Mouse (Mus musculus) midbrain, embryonic 10.5 days (tissue): ENCODE data around the gene Sowahb. TPM values are rescaled to one million over a fixed set of nuclear protein-coding genes. Genes with fewer than 3 reads are reported as not detected.

Experiments
- DNase-seq: peaks from one replicate; pipeline ENCODE4 v3.0.0-alpha.2; 2017; ENCODE audit warnings: low spot score
- H3K27ac ChIP-seq: fragments of 300-500 bp; sonication (generic); replicated peaks from 2 replicates; pipeline ENCODE4 v1.5.1; 2016; ENCODE audit warnings: mild to moderate bottlenecking
- H3K27me3 ChIP-seq: fragments of 300-500 bp; sonication (generic); 2 replicates; pipeline ENCODE4 v1.6.1; 2016; ENCODE audit warnings: low read depth, mild to moderate bottlenecking; ENCODE audit not compliant: poor library complexity, severe bottlenecking
- H3K36me3 ChIP-seq: fragments of 300-500 bp; sonication (generic); 2 replicates; pipeline ENCODE4 v1.6.1; 2016; ENCODE audit warnings: mild to moderate bottlenecking, moderate library complexity
- H3K4me1 ChIP-seq: fragments of 300-500 bp; sonication (generic); 2 replicates; pipeline ENCODE4 v1.6.1; 2016
- H3K4me3 ChIP-seq: fragments of 300-500 bp; sonication (generic); 2 replicates; pipeline ENCODE4 v1.5.1; 2016; ENCODE audit warnings: mild to moderate bottlenecking, moderate library complexity
- H3K9me3 ChIP-seq: fragments of 300-500 bp; sonication (generic); replicated peaks from 2 replicates; pipeline ENCODE4 v1.6.1; 2016; ENCODE audit warnings: mild to moderate bottlenecking
- WGBS: fragments of 180-500 bp; shearing (Covaris S2); methylation state at CpG from one replicate; pipeline ENCODE4 v1.1.7; 2016; 5-methylcytosine and 5-hydroxymethylcytosine counted together
- polyA plus RNA-seq: library from polyadenylated mRNA; unstranded; fragments of >200 nt; fragmentation: Nextera tagmentation; extraction: Ambion mirVana; gene quantifications from 2 replicates; pipeline ENCODE4 v1.2.1, GENCODE M21; 2016

Gene Sowahb
- polyA plus RNA-seq, result 0.12 and 0.26 TPM in 2 replicates

- under 1% methylated on average over 68 of the region's 68 CpGs for WGBS
- H3K4me1 ChIP-seq, result peaks cover 25% of the 10 kb centered on the region
- no peaks in the 10 kb centered on the region for H3K36me3 ChIP-seq
- no peak within 1 kb of the TSS; the same call in 1 of the 2 replicates for H3K27ac ChIP-seq
- H3K4me3 ChIP-seq, result peak within 1 kb of the TSS; percentile 58
- peaks cover 100% of the 10 kb centered on the region for H3K27me3 ChIP-seq
- H3K9me3 ChIP-seq, result no peaks in the 10 kb centered on the region
- peak; percentile 45 for DNase-seq
These were observed at the start of gene Sowahb for GRCm38 (mm10) chr5:93044584-93045370. Gene Sowahb (minus strand): TSS chr5:93045022.

GRCm38 (mm10) chr5:93093638-93094527 lies 49.1 kb upstream of the Sowahb start:
- peak; percentile 72 for DNase-seq

DNA sequence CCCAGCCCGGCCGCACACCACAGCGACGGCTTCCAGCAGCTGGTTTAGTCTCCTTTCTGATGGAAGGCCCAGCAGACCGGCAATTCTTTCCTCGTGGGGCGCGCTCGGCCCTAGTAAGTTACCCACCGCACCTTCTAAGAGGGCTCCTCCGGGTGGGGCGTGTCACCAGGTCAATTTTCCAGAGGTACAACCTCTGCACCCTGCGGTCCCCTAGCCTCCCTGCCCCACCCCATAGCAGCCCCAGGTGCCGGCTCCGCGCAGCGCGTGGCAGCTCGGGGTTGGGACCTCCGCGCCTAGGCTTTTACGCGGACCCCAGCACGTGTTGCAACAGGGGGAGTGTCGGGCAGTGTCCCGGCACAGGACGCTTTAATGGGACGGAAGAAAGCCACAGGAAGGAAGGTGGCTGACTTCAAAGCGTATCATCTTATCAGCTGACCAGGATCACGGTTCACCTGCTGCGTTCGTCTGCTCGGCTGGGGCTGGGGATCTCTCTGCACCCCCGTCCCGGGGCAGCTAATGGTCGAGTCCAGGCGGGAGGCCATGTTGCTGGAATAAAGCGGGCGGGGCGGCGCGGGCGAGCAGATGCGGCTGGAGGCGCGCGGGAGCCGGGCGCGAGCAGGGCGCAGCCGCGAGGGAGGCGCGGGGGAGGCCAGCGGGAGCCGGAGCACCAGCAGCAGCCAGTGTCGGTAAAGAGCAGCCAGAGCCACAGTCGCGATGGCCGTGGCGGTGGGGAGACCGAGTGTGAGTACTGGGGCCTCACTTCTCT lies 48.2 kb upstream of the Sowahb start, which contains the start of gene Sept11:
Sept11 (plus strand) TSS at position 581 of the 766 bp plus-strand sequence.
- H3K27ac ChIP-seq, result peak within 1 kb of the TSS; percentile 99
- peak; percentile 95 for DNase-seq
- peaks cover 4% of the 10 kb centered on the region; the same call in 1 of the 2 replicates for H3K36me3 ChIP-seq
- under 1% methylated on average over 63 of the region's 63 CpGs for WGBS
- H3K27me3 ChIP-seq, result no peaks in the 10 kb centered on the region
- peak within 1 kb of the TSS; percentile 71 for H3K4me3 ChIP-seq
- no peaks in the 10 kb centered on the region for H3K9me3 ChIP-seq
- peaks cover 54% of the 10 kb centered on the region for H3K4me1 ChIP-seq

More at GRCm38 (mm10) chr5:93093638-93094527, 49.1 kb upstream of the Sowahb start:
- peak overlapping the region; percentile 71 for H3K4me3 ChIP-seq
- peaks cover 62% of the 10 kb centered on the region for H3K4me1 ChIP-seq
- no peaks in the 10 kb centered on the region for H3K9me3 ChIP-seq
- peak overlapping the region; percentile 99 for H3K27ac ChIP-seq
- H3K36me3 ChIP-seq, result peaks cover 13% of the 10 kb centered on the region
- under 1% methylated on average over 50 of the region's 50 CpGs for WGBS
- H3K27me3 ChIP-seq, result no peaks in the 10 kb centered on the region

DNA sequence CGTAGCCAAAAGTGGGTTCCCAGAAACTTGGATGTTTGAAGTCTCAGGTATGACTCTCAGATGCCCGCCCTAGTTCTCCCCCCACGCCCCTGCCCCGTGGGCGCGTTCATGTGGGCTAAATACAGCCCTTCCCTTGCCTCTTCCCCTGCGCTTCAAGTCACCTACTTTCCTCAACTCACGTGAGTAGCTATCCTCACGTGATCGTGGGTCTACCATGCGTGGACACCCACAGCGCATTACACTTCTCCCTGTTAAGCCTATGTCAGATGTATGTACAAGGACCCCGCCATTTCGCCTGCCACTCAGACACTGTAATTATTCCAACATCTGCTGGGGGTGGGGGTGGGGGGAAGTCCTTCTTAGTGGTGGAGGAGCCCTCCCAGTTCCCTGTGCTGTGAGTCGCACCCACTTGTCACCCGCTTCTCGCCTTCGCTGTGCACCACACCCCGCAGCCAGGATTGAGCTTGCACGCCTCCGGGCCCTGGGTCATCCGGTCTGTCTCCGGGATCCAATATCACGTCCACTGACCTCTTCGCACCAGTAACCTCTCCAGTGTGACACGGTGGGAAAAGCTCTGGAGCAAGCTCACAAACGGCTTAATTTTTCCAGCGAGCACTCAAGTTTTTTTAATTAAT lies 47.4 kb upstream of the Sowahb start:
- Histone ChIP-seq H3K9me3 (no peaks in the 10 kb centered on the region), H3K27me3 (no peaks in the 10 kb centered on the region), H3K4me1 (peaks cover 46% of the 10 kb centered on the region), H3K4me3 (peak overlapping the region; percentile 71), H3K27ac (peak overlapping the region; percentile 99), H3K36me3 (no peaks in the 10 kb centered on the region)
- DNase-seq, result peak; percentile 49
- WGBS, result 7% methylated on average over 28 of the region's 28 CpGs

DNA sequence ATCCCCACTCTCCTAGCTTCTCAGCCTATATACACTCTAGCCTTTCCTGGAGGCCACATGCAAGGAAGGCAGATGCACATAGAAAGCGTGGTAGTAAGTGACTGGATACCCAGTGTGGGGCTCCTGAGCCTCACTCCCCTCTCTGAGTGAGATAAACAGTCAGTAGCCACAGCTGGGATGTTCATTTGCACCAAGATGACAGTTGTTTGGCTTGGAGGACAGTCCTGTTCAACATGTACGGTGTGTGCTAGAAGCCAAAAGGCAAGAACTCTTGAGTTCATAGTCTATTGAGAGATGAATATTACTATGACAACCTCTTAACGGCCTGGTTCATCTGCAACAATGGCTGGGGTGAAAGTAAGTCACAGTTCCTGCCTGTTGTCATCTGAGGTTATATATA lies 46.4 kb upstream of the Sowahb start:
- H3K27me3 ChIP-seq, result no peaks in the 10 kb centered on the region
- peaks cover 36% of the 10 kb centered on the region for H3K4me1 ChIP-seq
- no peak for DNase-seq
- H3K36me3 ChIP-seq, result no peaks in the 10 kb centered on the region
- 76% methylated on average over 3 of the region's 3 CpGs for WGBS
- H3K27ac ChIP-seq, result no peak overlapping the region
- no peaks in the 10 kb centered on the region for H3K9me3 ChIP-seq
- peak overlapping the region; percentile 71; the same call in 1 of the 2 replicates for H3K4me3 ChIP-seq

DNA sequence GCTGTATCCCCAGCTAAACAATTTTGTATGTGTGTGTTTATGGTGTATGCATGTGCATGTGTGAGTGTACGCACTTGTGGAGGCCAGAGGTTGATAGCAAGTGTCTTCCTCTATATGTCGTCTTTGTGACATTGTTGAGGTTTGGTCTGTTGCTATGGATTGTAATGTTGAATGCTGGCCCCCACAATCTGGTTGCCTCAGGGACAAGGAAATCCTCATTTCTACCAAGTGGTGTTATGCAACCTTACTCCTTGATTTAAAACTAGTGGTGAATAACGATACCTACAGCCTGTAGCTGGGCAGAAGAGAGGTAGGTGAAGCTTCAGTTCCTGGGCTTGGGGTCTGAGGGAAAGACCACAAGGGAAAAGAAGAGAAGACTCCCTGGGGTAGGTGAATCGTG lies 41.1 kb upstream of the Sowahb start:
- H3K36me3 ChIP-seq, result no peaks in the 10 kb centered on the region
- no peaks in the 10 kb centered on the region for H3K9me3 ChIP-seq
- H3K27me3 ChIP-seq, result no peaks in the 10 kb centered on the region
- 89% methylated on average over 4 of the region's 4 CpGs for WGBS
- H3K27ac ChIP-seq, result no peak overlapping the region
- peaks cover under 1% of the 10 kb centered on the region for H3K4me1 ChIP-seq
- no peak overlapping the region for H3K4me3 ChIP-seq
- no peak for DNase-seq

GRCm38 (mm10) chr5:93085015-93085598 lies 40.3 kb upstream of the Sowahb start:
- H3K4me3 ChIP-seq, result no peak overlapping the region
- H3K9me3 ChIP-seq, result no peaks in the 10 kb centered on the region
- WGBS, result 70% methylated on average over 4 of the region's 4 CpGs
- H3K27me3 ChIP-seq, result no peaks in the 10 kb centered on the region
- H3K27ac ChIP-seq, result no peak overlapping the region
- DNase-seq, result no peak
- H3K4me1 ChIP-seq, result no peaks in the 10 kb centered on the region; the same call in 1 of the 2 replicates
- H3K36me3 ChIP-seq, result no peaks in the 10 kb centered on the region

- H3K4me1 ChIP-seq, result no peaks in the 10 kb centered on the region; the same call in 1 of the 2 replicates
- H3K27ac ChIP-seq, result no peak overlapping the region
- DNase-seq, result no peak
- H3K9me3 ChIP-seq, result no peaks in the 10 kb centered on the region
- H3K27me3 ChIP-seq, result no peaks in the 10 kb centered on the region
- H3K36me3 ChIP-seq, result no peaks in the 10 kb centered on the region
- H3K4me3 ChIP-seq, result no peak overlapping the region
- 84% methylated on average over 3 of the region's 3 CpGs for WGBS
These were observed 34.8 kb upstream of the Sowahb start for GRCm38 (mm10) chr5:93079596-93079995.

- DNase-seq, result no peak
These were observed 33.0 kb upstream of the Sowahb start for GRCm38 (mm10) chr5:93077661-93078323.

GRCm38 (mm10) chr5:93060865-93061264 lies 16.0 kb upstream of the Sowahb start:
- WGBS, result 86% methylated on average over 4 of the region's 4 CpGs
- Histone ChIP-seq H3K36me3 (no peaks in the 10 kb centered on the region), H3K27me3 (no peaks in the 10 kb centered on the region), H3K9me3 (0 out of 2 replicates have a peak, but pooled peaks cover 4% of the 10 kb centered on the region), H3K4me1 (no peaks in the 10 kb centered on the region), H3K4me3 (no peak overlapping the region), H3K27ac (no peak overlapping the region)
- DNase-seq, result no peak

More at GRCm38 (mm10) chr5:93077661-93078323, 33.0 kb upstream of the Sowahb start:
- 85% methylated on average over 7 of the region's 7 CpGs for WGBS
- Histone ChIP-seq H3K4me3 (no peak overlapping the region), H3K36me3 (no peaks in the 10 kb centered on the region), H3K27me3 (no peaks in the 10 kb centered on the region), H3K4me1 (no peaks in the 10 kb centered on the region; the same call in 1 of the 2 replicates), H3K27ac (no peak overlapping the region), H3K9me3 (no peaks in the 10 kb centered on the region)
